Mouse (Mus musculus): ENCODE results near the gene Casq2.

- no peak for TF ChIP-seq CTCF (IDR thresholded peaks at IDR 0.05; ENCODE audit: low read depth, low read length)
- no peak for TF ChIP-seq TAL1 (conservative IDR thresholded peaks at IDR 0.05; ENCODE audit: low read depth, low read length)
- no peak for TF ChIP-seq POLR2AphosphoS5 (IDR thresholded peaks at IDR 0.05; ENCODE audit: insufficient replicate concordance, low read depth, low read length)
- TF ChIP-seq GATA1 (IDR thresholded peaks at IDR 0.05; ENCODE audit: borderline replicate concordance, low read length) = no peak
Observed at GRCm38 (mm10) chr3:102064566-102064965, 21.6 kb upstream of the Casq2 start.
